In the genomic region with DNA sequence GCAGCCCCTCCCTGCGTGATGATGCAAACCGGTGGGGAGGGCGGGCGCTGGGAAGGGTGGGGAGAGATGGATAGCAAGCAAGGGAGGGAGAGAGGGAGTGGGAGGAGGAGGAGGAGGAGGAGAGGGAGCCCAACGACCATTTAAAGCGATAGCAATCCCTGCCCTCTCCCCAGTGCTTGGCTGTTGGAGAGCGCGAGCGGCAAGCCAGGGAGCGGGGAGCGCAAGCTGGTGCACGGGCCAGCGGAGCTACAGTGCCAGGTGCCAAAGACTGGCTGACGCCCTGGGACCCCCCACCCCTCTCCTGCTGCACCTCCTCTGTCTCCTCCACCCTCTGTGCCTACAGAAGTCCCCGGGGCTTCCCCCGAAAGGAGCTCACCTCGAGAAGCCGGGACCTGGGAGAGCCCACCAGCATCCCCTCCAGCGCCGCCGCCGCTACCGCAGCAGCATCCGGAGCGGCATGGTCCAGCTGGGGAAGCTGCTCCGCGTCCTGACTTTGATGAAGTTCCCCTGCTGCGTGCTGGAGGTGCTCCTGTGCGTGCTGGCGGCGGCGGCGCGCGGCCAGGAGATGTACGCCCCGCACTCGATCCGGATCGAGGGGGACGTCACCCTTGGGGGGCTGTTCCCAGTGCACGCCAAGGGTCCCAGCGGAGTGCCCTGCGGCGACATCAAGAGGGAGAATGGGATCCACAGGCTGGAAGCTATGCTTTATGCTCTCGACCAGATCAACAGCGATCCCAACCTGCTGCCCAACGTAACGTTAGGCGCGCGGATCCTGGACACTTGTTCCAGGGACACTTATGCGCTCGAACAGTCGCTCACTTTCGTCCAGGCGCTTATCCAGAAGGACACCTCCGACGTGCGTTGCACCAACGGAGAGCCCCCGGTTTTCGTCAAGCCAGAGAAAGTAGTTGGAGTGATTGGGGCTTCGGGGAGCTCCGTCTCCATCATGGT, we compare ENCODE assay signal across 8 mouse cellular contexts. TPM values are rescaled to one million over a fixed set of nuclear protein-coding genes. Genes with fewer than 3 reads are reported as not detected.
DNase-seq lines count a peak whose midpoint lies in the region; ATAC-seq and TF ChIP-seq lines count a peak whose summit lies in the region.

Grm7 (plus strand) TSS at position 171 of the 951 bp plus-strand sequence.

- H3K9ac ChIP-seq in embryonic facial prominence, embryonic 14.5 days (ENCODE audit: low read depth, low read length): peak within 1 kb of the TSS; percentile 50
- peak within 1 kb of the TSS; percentile 79 for H3K9ac ChIP-seq in hindbrain, embryonic 15.5 days
- H3K9ac ChIP-seq in limb, embryonic 15.5 days: 0 out of 2 replicates have a peak within 1 kb of the TSS, but pooled peaks have one; percentile 1

- DNase-seq in adrenal gland, adult (ENCODE audit: inconsistent age in 2 of 2, low spot score in 1 of 2): peak; percentile 13 to 58
- no peak for DNase-seq in adrenal gland, postnatal 4 days (ENCODE audit: low spot score in 2 of 2)
- DNase-seq in embryonic facial prominence, embryonic 14.5 days (ENCODE audit: low spot score): peak; percentile 68
- DNase-seq in right cerebral cortex, postnatal 36 days (ENCODE audit: low spot score in 2 of 2): peak; percentile 58 to 70

- no peaks in the 10 kb centered on the region for H3K9me3 ChIP-seq in E14TG2a.4 (ENCODE audit: low read length)
- no peaks in the 10 kb centered on the region for H3K9me3 ChIP-seq in embryonic facial prominence, embryonic 14.5 days (ENCODE audit: control insufficient read depth, low read length)
- no peaks in the 10 kb centered on the region for H3K9me3 ChIP-seq in hindbrain, embryonic 15.5 days
- H3K9me3 ChIP-seq in limb, embryonic 15.5 days: no peaks in the 10 kb centered on the region

- no peak within 1 kb of the TSS for H3K27ac ChIP-seq in embryonic facial prominence, embryonic 14.5 days (replicated peaks; ENCODE audit: low read depth, low read length)
- H3K27ac ChIP-seq in hindbrain, embryonic 15.5 days (replicated peaks): peak within 1 kb of the TSS; percentile 88
- H3K27ac ChIP-seq in limb, embryonic 15.5 days: no peak within 1 kb of the TSS

- H3K4me2 ChIP-seq in embryonic facial prominence, embryonic 14.5 days (ENCODE audit: low read depth, low read length): peak within 1 kb of the TSS; percentile 84
- peak within 1 kb of the TSS; percentile 86 for H3K4me2 ChIP-seq in hindbrain, embryonic 15.5 days
- peak within 1 kb of the TSS; percentile 66 for H3K4me2 ChIP-seq in limb, embryonic 15.5 days

- peak; percentile 81 for ATAC-seq in embryonic facial prominence, embryonic 14.5 days (ENCODE audit: low read depth)
- ATAC-seq in hindbrain, embryonic 15.5 days (ENCODE audit: low FRiP score, low read depth): peak; percentile 91
- peak; percentile 58; the same call in 1 of the 2 replicates for ATAC-seq in limb, embryonic 15.5 days (ENCODE audit: insufficient number of reproducible peaks, low FRiP score, low TSS enrichment, low read depth)
- no peak for ATAC-seq in monocyte, adult 5-6 weeks (replicated peaks; ENCODE audit: insufficient number of reproducible peaks, low FRiP score, low TSS enrichment, poor library complexity, severe bottlenecking)

- H3K4me1 ChIP-seq in E14TG2a.4 (replicated peaks; ENCODE audit: low read depth, low read length): peaks cover 8% of the 10 kb centered on the region
- H3K4me1 ChIP-seq in embryonic facial prominence, embryonic 14.5 days (ENCODE audit: control insufficient read depth, insufficient read depth, low read length): peaks cover 11% of the 10 kb centered on the region; the same call in 1 of the 2 replicates
- peaks cover 19% of the 10 kb centered on the region for H3K4me1 ChIP-seq in hindbrain, embryonic 15.5 days (replicated peaks)
- H3K4me1 ChIP-seq in limb, embryonic 15.5 days: peaks cover 16% of the 10 kb centered on the region

- under 1% methylated on average over 40 of the region's 65 CpGs for WGBS in embryonic facial prominence, embryonic 14.5 days
- under 1% methylated on average over 60 of the region's 65 CpGs for WGBS in hindbrain, embryonic 15.5 days
- under 1% methylated on average over 61 of the region's 65 CpGs for WGBS in limb, embryonic 15.5 days

- no peak for TF ChIP-seq CTCF in E14TG2a.4 (conservative IDR thresholded peaks at IDR 0.05; ENCODE audit: low read length)

- H3K4me3 ChIP-seq in E14TG2a.4 (replicated peaks; ENCODE audit: low read length): peak within 1 kb of the TSS; percentile 81
- H3K4me3 ChIP-seq in embryonic facial prominence, embryonic 14.5 days (ENCODE audit: low read depth, low read length): peak within 1 kb of the TSS; percentile 55
- peak within 1 kb of the TSS; percentile 90 for H3K4me3 ChIP-seq in hindbrain, embryonic 15.5 days
- H3K4me3 ChIP-seq in limb, embryonic 15.5 days: peak within 1 kb of the TSS; percentile 37

- H3K36me3 ChIP-seq in E14TG2a.4 (ENCODE audit: insufficient read depth, low read length): no peaks in the 10 kb centered on the region
- H3K36me3 ChIP-seq in embryonic facial prominence, embryonic 14.5 days (ENCODE audit: control insufficient read depth, insufficient read depth, low read length): no peaks in the 10 kb centered on the region
- H3K36me3 ChIP-seq in hindbrain, embryonic 15.5 days: no peaks in the 10 kb centered on the region
- H3K36me3 ChIP-seq in limb, embryonic 15.5 days: no peaks in the 10 kb centered on the region

- H3K27me3 ChIP-seq in E14TG2a.4 (ENCODE audit: insufficient read depth, low read length): peaks cover 68% of the 10 kb centered on the region
- H3K27me3 ChIP-seq in embryonic facial prominence, embryonic 14.5 days (replicated peaks; ENCODE audit: control insufficient read depth, insufficient read depth, low read length): peaks cover 47% of the 10 kb centered on the region
- H3K27me3 ChIP-seq in hindbrain, embryonic 15.5 days: no peaks in the 10 kb centered on the region; the same call in 1 of the 2 replicates
- H3K27me3 ChIP-seq in limb, embryonic 15.5 days: peaks cover 54% of the 10 kb centered on the region

RNA-seq across cellular contexts. Expression of gene Grm7, which starts in this region (rescaled TPM):
- 1 to 10 TPM; 1.4 to 2.3 TPM for total RNA-seq in adrenal gland, postnatal 4 days (2021)
- 3.2 and 4.5 TPM in 2 replicates for polyA plus RNA-seq in embryonic facial prominence, embryonic 14.5 days (2014; fragmentation: Nextera tagmentation; extraction: Ambion mirVana)
- 34.0 and 40.2 TPM in 2 replicates for polyA plus RNA-seq in hindbrain, embryonic 15.5 days (2015; fragmentation: Nextera tagmentation; extraction: Ambion mirVana)
- polyA plus RNA-seq in limb, embryonic 15.5 days (2015; fragmentation: Nextera tagmentation; extraction: Ambion mirVana): 2.4 and 3.2 TPM in 2 replicates
- total RNA-seq in monocyte, adult 5-6 weeks (2017): not detected in 3 replicates

Comparison
In these comparisons a context has a peak if more than half of its experiments do, and no peak if none do; other contexts are left out.
1. DNase-seq: peak in adrenal gland, adult (2 of 2), embryonic facial prominence, embryonic 14.5 days (single experiment) and right cerebral cortex, postnatal 36 days (2 of 2); none in adrenal gland, postnatal 4 days (0 of 2).
2. H3K4me3 ChIP-seq: peak in every context shown above with its lines; median percentile 90 in hindbrain, embryonic 15.5 days; 81 in E14TG2a.4; 55 in embryonic facial prominence, embryonic 14.5 days; 37 in limb, embryonic 15.5 days.
3. H3K9ac ChIP-seq: peak in every context shown above with its lines; median percentile 79 in hindbrain, embryonic 15.5 days; 50 in embryonic facial prominence, embryonic 14.5 days; 1 in limb, embryonic 15.5 days.
4. Peak in every context shown above with its lines, with median percentiles within 50 percentile points of each other: H3K4me2 ChIP-seq.